ENCODE assay signal across 13 mouse cellular contexts in the genomic region with DNA sequence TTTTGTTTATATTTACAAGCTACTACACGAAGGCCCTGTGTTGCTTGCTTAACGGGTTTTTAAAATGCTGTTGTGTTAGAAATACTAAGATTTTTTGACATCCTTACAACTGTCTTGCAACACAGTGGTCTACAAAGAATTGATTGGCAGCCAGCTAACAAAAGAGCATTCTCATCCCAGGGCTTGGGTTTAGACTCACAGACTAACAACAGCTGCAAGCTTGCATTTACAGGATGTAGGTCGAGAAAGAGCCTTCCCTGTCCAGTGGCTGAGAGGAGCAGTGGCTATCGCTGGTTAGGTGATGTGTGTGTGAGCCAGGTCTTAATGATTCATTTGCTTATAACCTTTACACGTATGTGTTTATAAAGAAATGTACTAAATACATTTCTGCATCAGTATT.
"Had no signal": no experiment of that assay in that cellular context is flagged by ENCODE, and none has a peak within 500 bp of the region (broad histone marks: within the 10 kb centered on the region; RNA-seq: fewer than 3 reads in every experiment).

No protein-coding gene starts in this region.

- H3K4me3 ChIP-seq: left cerebral cortex, adult 2 months; limb, embryonic 10.5 days; liver, embryonic 15.5 days; neural tube, embryonic 13.5 days had no signal

- H3K36me3 ChIP-seq: limb, embryonic 10.5 days; liver, embryonic 15.5 days; neural tube, embryonic 13.5 days had no signal

- DNase-seq: kidney, adult 8-10 months; kidney, postnatal 25 days; lung, postnatal 10 days; right cerebral cortex, adult 18-20 months; thymus, postnatal 4 days had no signal

- H3K9ac ChIP-seq: liver, embryonic 15.5 days; neural tube, embryonic 13.5 days had no signal

- H3K27ac ChIP-seq: left cerebral cortex, adult 2 months; limb, embryonic 10.5 days; liver, embryonic 15.5 days; neural tube, embryonic 13.5 days; stomach, postnatal 0 days had no signal

- H3K4me1 ChIP-seq: limb, embryonic 10.5 days; liver, embryonic 15.5 days; neural tube, embryonic 13.5 days had no signal

- H3K27me3 ChIP-seq: liver, embryonic 15.5 days; neural tube, embryonic 13.5 days had no signal

- H3K4me2 ChIP-seq: liver, embryonic 11.5 days; liver, embryonic 15.5 days; neural tube, embryonic 13.5 days had no signal

- H3K9me3 ChIP-seq: limb, embryonic 10.5 days; liver, embryonic 15.5 days; neural tube, embryonic 13.5 days had no signal

- ATAC-seq: inflammation-experienced regulatory T-cells, adult 6 months; intestine, postnatal 0 days had no signal
